Mouse (Mus musculus) B cell, adult 62 days (primary cell): ENCODE data around the gene Plscr4. TPM values are rescaled to one million over a fixed set of nuclear protein-coding genes. Genes with fewer than 3 reads are reported as not detected.

Experiments
- total RNA-seq: library from RNA; stranded (reverse); gene quantifications from 4 replicates; pipeline ENCODE4 v1.2.4, GENCODE M21; 2023

Gene Plscr4
- 0.34 to 0.61 TPM (median 0.35 TPM) in 4 replicates for total RNA-seq

DNA sequence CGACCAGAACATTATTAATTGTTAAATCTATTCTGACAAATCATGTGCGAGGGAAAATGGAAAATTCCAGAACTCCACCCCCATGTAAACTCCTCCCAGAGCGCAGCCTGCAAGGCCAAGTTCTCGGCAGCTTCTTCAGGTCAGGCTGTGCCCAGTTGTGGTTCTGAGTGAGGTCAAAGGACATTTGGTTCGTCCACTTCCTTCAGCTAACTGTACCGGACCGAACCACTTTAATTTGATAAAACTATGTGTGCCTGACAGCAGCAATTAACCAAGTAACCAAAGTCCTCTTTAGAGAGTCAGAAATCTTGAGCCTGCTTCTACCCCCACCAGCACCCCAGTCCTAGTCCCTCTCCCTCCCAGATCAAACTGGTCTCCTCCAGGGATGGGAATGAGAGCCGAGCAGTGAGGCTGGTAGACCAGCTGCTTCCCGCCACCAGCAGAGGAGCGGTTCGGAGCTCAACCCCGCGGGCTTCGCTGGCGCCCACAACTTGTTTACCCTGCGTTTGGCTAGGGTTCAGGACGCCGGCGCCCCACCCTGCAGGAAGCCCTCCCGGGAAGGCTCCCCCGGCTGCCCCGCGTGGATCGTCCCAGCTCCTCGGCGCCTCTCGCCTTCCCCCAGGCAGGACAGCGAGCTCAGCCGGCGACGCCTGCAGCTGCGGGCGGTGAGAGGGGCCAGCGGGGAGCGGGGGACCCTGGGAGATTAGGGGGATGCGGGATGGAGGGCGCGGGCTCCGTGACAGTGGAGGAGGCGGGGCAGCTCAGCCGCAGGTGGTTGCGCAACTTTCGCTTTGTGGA is at the start of gene Plscr4:
Plscr4 (plus strand) TSS at position 113 of the 798 bp plus-strand sequence.

Other genes starting within 250 kb of the Plscr4 start
- gene Plscr1, start 207.6 kb upstream of the Plscr4 start, total RNA-seq, result 8.1 to 11.9 TPM (median 9.0 TPM) in 4 replicates
- gene Plscr2, start 181.8 kb upstream of the Plscr4 start, total RNA-seq, result not detected in 4 replicates
- not detected in 4 replicates for gene 1700057G04Rik, start 148.0 kb upstream of the Plscr4 start, total RNA-seq
- 0.22 to 0.30 TPM in 2 of 4 replicates, not detected in the others for gene Plod2, start 84.8 kb downstream of the Plscr4 start, total RNA-seq